Mouse (Mus musculus): ENCODE data around the gene Dgkd.

DNA sequence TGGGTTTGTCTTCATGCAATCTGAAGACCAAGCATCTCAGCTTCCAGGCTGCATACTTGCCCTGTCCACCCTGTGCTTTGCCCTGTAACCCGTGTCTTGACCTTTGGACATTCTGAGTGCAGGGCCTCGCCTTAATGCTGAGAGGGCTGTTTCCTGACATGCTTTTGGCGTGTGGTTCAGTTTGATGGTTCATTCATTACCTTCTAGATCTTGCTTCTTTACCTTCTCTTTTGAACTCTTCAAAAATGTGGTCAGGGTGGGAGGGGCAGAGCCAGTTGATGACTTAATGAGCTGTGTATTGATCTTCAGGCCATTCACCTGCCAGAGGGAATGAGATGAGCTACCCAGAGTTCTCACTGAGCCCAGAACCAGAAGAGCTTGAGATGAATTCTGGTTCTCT is 55.6 kb downstream of the Dgkd start:
- TF ChIP-seq CTCF (IDR thresholded peaks at IDR 0.05; ENCODE audit: low read depth) (no peak), EP300 (IDR thresholded peaks at IDR 0.05; ENCODE audit: low read depth) (no peak)

All from liver, postnatal 0 days (tissue).